Mouse (Mus musculus): ENCODE results near the gene Tmsb15b1.

GRCm38 (mm10) chrX:136927031-136927430, 49.6 kb downstream of the Tmsb15b1 start, which contains the start of gene H2bfm:
- TF ChIP-seq USF1 (IDR thresholded peaks at IDR 0.05; ENCODE audit: low read depth, low read length), result no peak
- no peak for TF ChIP-seq POLR2A (IDR thresholded peaks at IDR 0.05; ENCODE audit: low read depth, low read length)
- no peak for TF ChIP-seq CHD1 (IDR thresholded peaks at IDR 0.05; ENCODE audit: low read depth, low read length)
- no peak for TF ChIP-seq ZC3H11A (IDR thresholded peaks at IDR 0.05; ENCODE audit: low read depth, low read length)

Measured in CH12.LX (cell line).